Mouse (Mus musculus) embryonic fibroblast, embryonic 13.5 days (primary cell): ENCODE data around the gene Anapc11.

Experiments used
- CTCF ChIP-seq: IDR thresholded peaks from 2 replicates; pipeline ENCODE4 v1.5.1; 2011; ENCODE audit warnings: mild to moderate bottlenecking, control low read depth, low read length, moderate library complexity, borderline replicate concordance; ENCODE audit not compliant: insufficient read depth
- POLR2A ChIP-seq: IDR thresholded peaks from 2 replicates; pipeline ENCODE4 v1.6.1; 2011; ENCODE audit warnings: low read depth, mild to moderate bottlenecking, control low read depth, low read length, moderate library complexity

DNA sequence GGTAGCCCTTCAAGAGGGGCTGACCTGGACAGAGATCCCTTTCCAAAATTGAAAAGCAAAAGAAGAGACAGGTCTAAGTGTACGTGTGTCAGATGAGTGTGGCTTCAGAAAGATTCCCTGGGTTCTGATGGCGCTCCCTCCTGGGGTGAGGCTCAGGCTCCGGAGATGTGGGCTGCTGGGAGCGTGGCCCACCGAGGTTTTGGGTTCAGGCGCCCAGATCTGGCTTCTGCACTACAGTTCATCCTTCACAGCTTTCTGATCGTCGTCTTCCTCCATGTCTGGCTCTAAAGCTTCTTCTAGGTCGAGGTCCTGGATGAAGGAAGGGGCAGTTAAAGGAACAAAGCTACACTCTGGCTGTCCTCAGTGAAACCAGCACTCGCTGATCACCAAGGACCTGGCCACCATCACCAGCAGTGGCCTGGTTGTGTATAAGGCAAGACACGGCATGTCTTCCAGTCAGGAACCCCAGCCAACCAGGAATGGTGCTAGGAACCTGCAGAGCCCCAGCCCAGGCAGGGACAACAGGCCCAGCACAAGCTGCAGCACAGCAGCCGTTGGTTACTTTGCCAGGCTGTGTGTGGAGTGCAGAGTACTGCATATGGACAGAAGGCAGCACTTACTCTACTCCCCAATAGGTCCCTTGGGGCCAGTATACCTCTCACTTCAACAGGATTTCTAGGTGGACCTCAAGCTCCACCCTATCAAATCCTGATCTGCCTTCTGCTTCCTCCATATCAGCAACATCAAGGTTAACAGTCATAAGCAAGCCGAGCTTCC is 37.1 kb upstream of the Anapc11 start:
- TF ChIP-seq CTCF (no peak), POLR2A (no peak)
